Mouse (Mus musculus) bone marrow macrophage, adult 2 months (primary cell): ENCODE results near the gene Gtf2h2.

ENCODE experiments used
- CTCF ChIP-seq: IDR thresholded peaks from 2 replicates; pipeline ENCODE4 v1.5.1; 2012; ENCODE audit warnings: low read depth, mild to moderate bottlenecking, low read length, moderate library complexity
- POLR2A ChIP-seq: IDR thresholded peaks from 2 replicates; pipeline ENCODE4 v1.6.1; 2012; ENCODE audit warnings: mild to moderate bottlenecking, low read depth, low read length, borderline replicate concordance

DNA sequence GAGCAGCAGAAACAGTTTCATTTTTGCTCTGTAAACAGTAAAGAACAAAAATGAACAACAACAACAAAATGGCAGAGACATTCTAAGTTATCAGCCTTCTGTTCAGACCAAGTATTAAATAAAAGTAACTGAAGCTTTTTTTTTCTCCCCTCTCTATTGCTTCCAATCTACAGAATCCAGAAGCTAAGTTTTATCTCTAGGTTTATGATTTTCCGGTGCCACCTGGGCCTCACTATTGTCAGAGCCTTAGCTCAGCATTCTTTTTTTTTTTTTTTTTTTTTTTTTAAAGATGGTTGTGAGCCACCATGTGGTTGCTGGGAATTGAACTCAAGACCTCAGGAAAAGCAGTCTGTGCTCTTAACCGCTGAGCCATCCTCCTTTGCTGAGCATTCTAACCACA lies 20.4 kb upstream of the Gtf2h2 start:
- no peak for TF ChIP-seq CTCF
- no peak for TF ChIP-seq POLR2A
